Comparison of ENCODE assay signal across 8 mouse cellular contexts in genomic region chr9:120929081-120929480, GRCm38 (mm10). TPM values are rescaled to one million over a fixed set of nuclear protein-coding genes. Genes with fewer than 3 reads are reported as not detected.
A peak's percentile ranks its signal among the peaks of the same experiment; 100 is the strongest.
DNase-seq lines count a peak whose midpoint lies in the region; ATAC-seq and TF ChIP-seq lines count a peak whose summit lies in the region.

Gene Ctnnb1, plus strand, starts transcription at chr9:120929216.

- no peak within 1 kb of the TSS for H3K4me3 ChIP-seq in cerebellum, adult 2 months (replicated peaks; ENCODE audit: insufficient read depth, low read depth, low read length)
- peak within 1 kb of the TSS; percentile 7; the same call in 1 of the 2 replicates for H3K4me3 ChIP-seq in hindbrain, embryonic 14.5 days (replicated peaks; ENCODE audit: low read length)
- no peak within 1 kb of the TSS for H3K4me3 ChIP-seq in liver, embryonic 16.5 days (ENCODE audit: low read depth, low read length)

- TF ChIP-seq POLR2A in cerebellum, adult 2 months (IDR thresholded peaks at IDR 0.05; ENCODE audit: borderline replicate concordance, insufficient read depth, low read length), result no peak

- WGBS in cerebellum, adult 2 months, result 76% methylated on average over 11 of the region's 11 CpGs
- 53% methylated on average over 11 of the region's 11 CpGs for WGBS in hindbrain, embryonic 14.5 days
- WGBS in liver, embryonic 16.5 days (ENCODE audit: insufficient replicate concordance), result 78% methylated on average over 11 of the region's 11 CpGs

- no peak within 1 kb of the TSS for H3K27ac ChIP-seq in cerebellum, adult 2 months (ENCODE audit: insufficient read depth, low read length)
- peak within 1 kb of the TSS; percentile 59 for H3K27ac ChIP-seq in hindbrain, embryonic 14.5 days
- no peak within 1 kb of the TSS for H3K27ac ChIP-seq in liver, embryonic 16.5 days (ENCODE audit: low read length)

- no peaks in the 10 kb centered on the region; the same call in 1 of the 2 replicates for H3K27me3 ChIP-seq in cerebellum, adult 2 months (ENCODE audit: control insufficient read depth, insufficient read depth, low read length)
- no peaks in the 10 kb centered on the region for H3K27me3 ChIP-seq in hindbrain, embryonic 14.5 days (ENCODE audit: control insufficient read depth, insufficient read depth, low read length)
- no peaks in the 10 kb centered on the region for H3K27me3 ChIP-seq in liver, embryonic 16.5 days (ENCODE audit: control insufficient read depth, insufficient read depth, low read depth, low read length)

- H3K4me2 ChIP-seq in hindbrain, embryonic 14.5 days (replicated peaks), result peak within 1 kb of the TSS; percentile 24; the same call in 1 of the 2 replicates
- H3K4me2 ChIP-seq in liver, embryonic 16.5 days (ENCODE audit: low read depth, low read length), result no peak within 1 kb of the TSS

- H3K36me3 ChIP-seq in hindbrain, embryonic 14.5 days (replicated peaks; ENCODE audit: control insufficient read depth, insufficient read depth), result no peaks in the 10 kb centered on the region
- no peaks in the 10 kb centered on the region for H3K36me3 ChIP-seq in liver, embryonic 16.5 days (ENCODE audit: control insufficient read depth, insufficient read depth)

- TF ChIP-seq CTCF in cerebellum, adult 2 months (IDR thresholded peaks at IDR 0.05; ENCODE audit: borderline replicate concordance, insufficient read depth, low read depth, low read length), result no peak

- H3K9ac ChIP-seq in hindbrain, embryonic 14.5 days, result peak within 1 kb of the TSS; percentile 42; the same call in 1 of the 2 replicates
- no peak within 1 kb of the TSS for H3K9ac ChIP-seq in liver, embryonic 16.5 days (ENCODE audit: low read depth, low read length)

- no peaks in the 10 kb centered on the region for H3K9me3 ChIP-seq in hindbrain, embryonic 14.5 days (ENCODE audit: control insufficient read depth, low read length)
- H3K9me3 ChIP-seq in liver, embryonic 16.5 days (replicated peaks; ENCODE audit: control insufficient read depth, low read length), result no peaks in the 10 kb centered on the region

- no peaks in the 10 kb centered on the region for H3K4me1 ChIP-seq in cerebellum, adult 2 months (ENCODE audit: control insufficient read depth, insufficient read depth, low read length)
- H3K4me1 ChIP-seq in hindbrain, embryonic 14.5 days (replicated peaks; ENCODE audit: control insufficient read depth, insufficient read depth, low read length), result no peaks in the 10 kb centered on the region
- H3K4me1 ChIP-seq in liver, embryonic 16.5 days (ENCODE audit: control insufficient read depth, low read depth, low read length), result peaks cover 4% of the 10 kb centered on the region

- DNase-seq in cerebellum, adult 2 months, result no peak
- no peak for DNase-seq in cerebellum, adult 9-10 months
- no peak for DNase-seq in adrenal gland, adult 2 months
- no peak for DNase-seq in gastrocnemius, adult 18-20 months (ENCODE audit: low spot score)
- DNase-seq in hindbrain, embryonic 14.5 days (ENCODE audit: low spot score), result no peak
- DNase-seq in Muller cell, postnatal 12 days (ENCODE audit: inconsistent ontology term), result no peak
- no peak for DNase-seq in frontal cortex, postnatal 25 days (ENCODE audit: low spot score in 2 of 2)

- no peak for ATAC-seq in hindbrain, embryonic 14.5 days (ENCODE audit: low FRiP score)
- no peak for ATAC-seq in liver, embryonic 16.5 days (ENCODE audit: low read depth)

RNA-seq across cellular contexts. Expression of gene Ctnnb1, which starts in this region (rescaled TPM):
- polyA plus RNA-seq in cerebellum, adult 2 months (2012; rRNA removed), result 222 and 255 TPM in 2 replicates
- total RNA-seq in adrenal gland, adult 2 months (2021), result 100 to 1,000 TPM; 723 to 888 TPM
- 78.3 and 197 TPM in 2 replicates for polyA plus RNA-seq in adrenal gland, adult 2 months (2012; rRNA removed)
- 100 to 1,000 TPM; 185 to 217 TPM for total RNA-seq in gastrocnemius, adult 18-20 months (2021)
- 404 and 463 TPM in 2 replicates for polyA plus RNA-seq in hindbrain, embryonic 14.5 days (2014; fragmentation: Nextera tagmentation; extraction: Ambion mirVana)
- 90.6 and 94.7 TPM in 2 replicates for polyA plus RNA-seq in liver, embryonic 16.5 days (2015; fragmentation: Nextera tagmentation; extraction: Ambion mirVana)
